Mouse (Mus musculus) embryonic fibroblast, embryonic 13.5 days (primary cell): Measurements from ENCODE around the gene Olfr974.

Experiments
- CTCF ChIP-seq: IDR thresholded peaks from 2 replicates; pipeline ENCODE4 v1.5.1; 2011; ENCODE audit warnings: mild to moderate bottlenecking, control low read depth, low read length, moderate library complexity, borderline replicate concordance; ENCODE audit not compliant: insufficient read depth
- POLR2A ChIP-seq: IDR thresholded peaks from 2 replicates; pipeline ENCODE4 v1.6.1; 2011; ENCODE audit warnings: low read depth, mild to moderate bottlenecking, control low read depth, low read length, moderate library complexity

GRCm38 (mm10) chr9:39909939-39910338, 27.4 kb upstream of the Olfr974 start:
- TF ChIP-seq POLR2A: no peak
- no peak for TF ChIP-seq CTCF
